Mouse (Mus musculus): ENCODE data around the gene Nmnat3.

DNA sequence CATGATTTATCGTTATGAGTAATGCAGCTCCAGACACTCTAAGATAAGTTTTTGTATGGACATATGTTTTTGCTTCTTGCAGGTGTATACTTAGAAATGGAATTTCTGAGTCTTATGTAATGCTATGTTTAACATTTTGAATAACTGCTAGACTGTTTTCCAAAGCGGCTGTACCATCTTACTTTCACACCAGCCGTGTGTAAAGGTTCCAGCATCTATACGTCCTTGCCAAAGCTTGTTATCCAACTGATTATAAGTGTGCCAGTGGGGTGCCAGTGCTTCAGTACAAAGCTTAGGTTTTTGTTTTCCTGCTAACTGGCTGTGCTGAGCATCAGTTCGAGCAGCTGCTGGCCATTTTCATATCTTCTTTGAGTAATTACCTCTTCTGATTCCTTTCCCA is 22.3 kb upstream of the Nmnat3 start:
- TF ChIP-seq EP300 (optimal IDR thresholded peaks at IDR 0.05) (no peak), CTCF (IDR thresholded peaks at IDR 0.05; ENCODE audit: low read depth) (no peak)

Data from stomach, postnatal 0 days (tissue).